Mouse (Mus musculus) spleen, adult 2 months (tissue): Measurements from ENCODE around the gene Vdac2.

ENCODE experiments used
- CTCF ChIP-seq: fragments of 200-500 bp; IDR thresholded peaks from 2 replicates; pipeline ENCODE4 v1.5.1; 2011; ENCODE audit warnings: mild to moderate bottlenecking, inconsistent platforms; ENCODE audit not compliant: insufficient read depth, insufficient read length, insufficient replicate concordance; ENCODE audit errors: extremely low read depth
- POLR2A ChIP-seq: fragments of 200-500 bp; IDR thresholded peaks from 2 replicates; pipeline ENCODE4 v1.6.1; 2011; ENCODE audit warnings: low read depth, low read length, inconsistent platforms

DNA sequence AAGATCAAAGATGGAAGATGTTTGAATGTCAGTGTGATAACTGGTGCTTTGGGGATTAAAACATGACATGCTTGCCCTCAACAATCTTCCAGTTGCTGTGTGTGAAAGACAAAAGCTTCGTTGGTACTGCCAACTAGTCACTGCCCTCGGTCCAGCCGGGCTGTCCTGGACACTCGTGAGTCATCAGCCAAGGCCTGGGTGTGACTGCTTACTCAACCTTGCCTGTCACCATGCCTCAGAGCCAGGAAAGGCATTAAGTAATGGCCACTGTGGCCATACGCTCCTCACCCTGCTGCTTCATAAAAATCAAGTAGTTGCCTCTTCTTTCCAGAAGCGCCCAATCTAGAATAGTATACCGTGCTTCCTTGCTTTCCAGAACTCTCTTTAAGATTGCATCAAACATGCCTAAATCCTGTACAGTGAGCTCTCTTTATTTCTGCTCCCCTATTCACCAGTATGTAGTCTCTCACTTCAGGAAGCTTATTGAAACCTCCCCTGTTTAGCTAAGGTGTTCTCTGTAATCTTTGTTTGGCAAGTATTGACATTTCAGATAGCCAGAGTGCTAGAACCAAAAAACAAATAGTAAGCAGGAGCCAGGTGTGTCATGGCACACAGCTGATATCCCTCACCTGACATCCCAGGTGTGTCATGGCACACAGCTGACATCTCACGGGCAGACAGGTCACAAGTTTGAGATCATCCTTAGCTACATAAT, 16.7 kb upstream of the Vdac2 start:
- TF ChIP-seq CTCF (no peak), POLR2A (no peak)
